Mouse (Mus musculus) hindbrain, embryonic 16.5 days (tissue): ENCODE data around the gene Igfbp6. TPM values are rescaled to one million over a fixed set of nuclear protein-coding genes. Genes with fewer than 3 reads are reported as not detected.

Experiments used
- ATAC-seq: fragments of 200-750 bp; cut with Nextera tagmentation; 2 replicates; pipeline ENCODE4 v1.8.0; 2017; ENCODE audit warnings: moderate TSS enrichment, moderate library complexity
- H3K27ac ChIP-seq: fragments of 300-500 bp; sonication (generic); 2 replicates; pipeline ENCODE4 v1.5.1; 2014; ENCODE audit warnings: low read depth, mild to moderate bottlenecking, control low read depth, low read length, moderate library complexity
- H3K27me3 ChIP-seq: fragments of 300-500 bp; sonication (generic); replicated peaks from 2 replicates; pipeline ENCODE4 v1.6.1; 2014; ENCODE audit warnings: low read length; ENCODE audit not compliant: control insufficient read depth, insufficient read depth
- H3K36me3 ChIP-seq: fragments of 300-500 bp; sonication (generic); 2 replicates; pipeline ENCODE4 v1.6.1; 2014; ENCODE audit warnings: mild to moderate bottlenecking, low read length, moderate library complexity, mixed read lengths; ENCODE audit not compliant: control insufficient read depth, insufficient read depth
- H3K4me1 ChIP-seq: fragments of 300-500 bp; sonication (generic); 2 replicates; pipeline ENCODE4 v1.6.1; 2014; ENCODE audit warnings: low read depth, low read length; ENCODE audit not compliant: control insufficient read depth, insufficient read depth
- H3K4me2 ChIP-seq: fragments of 300-500 bp; sonication (generic); 2 replicates; pipeline ENCODE4 v1.6.1; 2014; ENCODE audit warnings: mild to moderate bottlenecking, low read length, control low read depth, moderate library complexity
- H3K4me3 ChIP-seq: fragments of 300-500 bp; sonication (generic); 2 replicates; pipeline ENCODE4 v1.5.1; 2014; ENCODE audit warnings: mild to moderate bottlenecking, low read length, control low read depth, moderate library complexity
- H3K9ac ChIP-seq: fragments of 300-500 bp; sonication (generic); 2 replicates; pipeline ENCODE4 v1.6.1; 2014; ENCODE audit warnings: low read depth, mild to moderate bottlenecking, control low read depth, low read length, moderate library complexity
- H3K9me3 ChIP-seq: fragments of 300-500 bp; sonication (generic); 2 replicates; pipeline ENCODE4 v1.6.1; 2014; ENCODE audit warnings: mild to moderate bottlenecking, low read length, moderate library complexity; ENCODE audit not compliant: control insufficient read depth
- WGBS: fragments of 180-500 bp; shearing (Covaris S2); extraction: QIAGEN DNeasy Blood & Tissue Kit; methylation state at CpG from one replicate; pipeline ENCODE4 v1.1.7; 2014; 5-methylcytosine and 5-hydroxymethylcytosine counted together
- polyA plus RNA-seq: library from polyadenylated mRNA; unstranded; fragments of >200 nt; fragmentation: Nextera tagmentation; extraction: Ambion mirVana; gene quantifications from 2 replicates; pipeline ENCODE4 v1.2.1, GENCODE M21; 2015

Igfbp6 gene
- polyA plus RNA-seq, 1 experiment from 2014 or later: 3.9 TPM

GRCm38 (mm10) chr15:102101672-102102541, 42.3 kb upstream of the Igfbp6 start:
- 26% methylated on average over 11 of the region's 11 CpGs for WGBS
- peaks cover 9% of the 10 kb centered on the region; the same call in 1 of the 2 replicates for H3K36me3 ChIP-seq
- H3K4me1 ChIP-seq: peaks cover 57% of the 10 kb centered on the region
- peaks cover 11% of the 10 kb centered on the region for H3K27me3 ChIP-seq
- H3K9ac ChIP-seq: peak overlapping the region; percentile 19; the same call in 1 of the 2 replicates
- H3K27ac ChIP-seq: peak overlapping the region; percentile 74
- ATAC-seq: peak; percentile 5; the same call in 1 of the 2 replicates
- H3K4me3 ChIP-seq: no peak overlapping the region
- H3K9me3 ChIP-seq: no peaks in the 10 kb centered on the region
- H3K4me2 ChIP-seq: peak overlapping the region; percentile 77

- Histone ChIP-seq H3K27ac (peak overlapping the region; percentile 74), H3K27me3 (peaks cover 11% of the 10 kb centered on the region), H3K9me3 (no peaks in the 10 kb centered on the region), H3K4me2 (peak overlapping the region; percentile 36), H3K4me1 (peaks cover 60% of the 10 kb centered on the region), H3K4me3 (peak overlapping the region; percentile 29), H3K9ac (peak overlapping the region; percentile 56), H3K36me3 (peaks cover 5% of the 10 kb centered on the region; the same call in 1 of the 2 replicates)
- 16% methylated on average over 6 of the region's 6 CpGs for WGBS
- no peak for ATAC-seq
Observed at GRCm38 (mm10) chr15:102102548-102103121, 41.5 kb upstream of the Igfbp6 start.

- Histone ChIP-seq H3K27me3 (peaks cover 14% of the 10 kb centered on the region), H3K4me1 (peaks cover 60% of the 10 kb centered on the region), H3K9me3 (no peaks in the 10 kb centered on the region), H3K4me2 (peak overlapping the region; percentile 36), H3K4me3 (peak overlapping the region; percentile 29), H3K9ac (peak overlapping the region; percentile 56), H3K27ac (peak overlapping the region; percentile 74), H3K36me3 (no peaks in the 10 kb centered on the region)
- no peak for ATAC-seq
- 7% methylated on average over 14 of the region's 14 CpGs for WGBS
Observed at GRCm38 (mm10) chr15:102103371-102103946, 40.7 kb upstream of the Igfbp6 start.

DNA sequence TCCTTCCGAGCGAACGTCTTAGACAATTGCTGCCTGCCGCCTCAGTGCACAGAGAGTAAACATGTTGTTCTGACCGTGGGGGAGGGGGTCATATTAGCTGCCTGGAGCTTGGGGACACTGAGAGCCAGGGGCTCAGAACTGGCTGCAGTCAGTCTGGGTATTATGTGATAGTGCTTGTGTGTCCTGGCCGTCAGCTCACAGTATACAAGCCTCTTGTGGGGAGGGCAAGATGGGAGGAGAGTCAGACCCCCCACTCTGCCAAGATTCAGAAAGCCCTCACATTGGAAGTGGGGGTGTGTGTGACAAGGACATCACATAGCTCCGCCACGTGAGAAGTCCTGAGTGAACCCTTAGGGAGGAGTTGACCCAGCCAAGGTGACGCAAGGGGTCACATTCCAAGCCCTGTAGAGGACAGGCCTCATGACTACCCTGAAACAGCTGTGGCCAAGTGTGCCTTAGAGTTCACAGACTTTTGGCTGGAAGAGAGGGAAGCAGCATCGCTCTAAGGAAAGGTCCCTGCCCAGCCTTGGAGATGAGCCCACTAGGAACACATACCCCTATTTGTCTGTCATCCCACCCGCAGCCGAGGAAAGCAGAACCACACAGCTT, 40.1 kb upstream of the Igfbp6 start:
- peak overlapping the region; percentile 74; the same call in 1 of the 2 replicates for H3K27ac ChIP-seq
- peak overlapping the region; percentile 29 for H3K4me3 ChIP-seq
- peaks cover 14% of the 10 kb centered on the region for H3K27me3 ChIP-seq
- peak overlapping the region; percentile 36 for H3K4me2 ChIP-seq
- peaks cover 60% of the 10 kb centered on the region for H3K4me1 ChIP-seq
- H3K9ac ChIP-seq: peak overlapping the region; percentile 45; the same call in 1 of the 2 replicates
- ATAC-seq: no peak
- H3K36me3 ChIP-seq: no peaks in the 10 kb centered on the region
- whole genome bisulfite sequencing: 29% methylated on average over 12 of the region's 12 CpGs
- no peaks in the 10 kb centered on the region for H3K9me3 ChIP-seq

DNA sequence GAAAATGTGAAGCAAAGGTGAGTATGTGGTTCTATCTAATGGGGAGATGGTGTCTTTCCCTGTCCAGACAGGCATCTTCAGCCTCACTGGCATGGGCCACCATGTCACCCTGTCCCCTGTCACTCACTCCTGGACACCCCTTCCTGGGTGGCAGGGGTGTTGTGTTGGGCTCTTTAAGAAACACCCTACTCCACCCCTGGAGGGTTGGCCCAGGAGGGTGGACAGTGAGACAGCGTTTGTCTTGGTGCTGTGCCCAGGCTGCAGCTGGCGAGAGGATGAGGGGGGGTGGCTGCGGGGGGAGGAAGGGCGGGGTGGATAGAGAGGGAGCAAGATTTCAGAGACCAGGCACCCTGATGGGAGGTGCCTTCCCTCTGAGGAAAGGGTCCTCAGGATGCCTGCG, 38.8 kb upstream of the Igfbp6 start:
- Histone ChIP-seq H3K4me1 (peaks cover 58% of the 10 kb centered on the region), H3K9ac (no peak overlapping the region), H3K9me3 (no peaks in the 10 kb centered on the region), H3K4me3 (no peak overlapping the region), H3K36me3 (no peaks in the 10 kb centered on the region), H3K27ac (no peak overlapping the region; the same call in 1 of the 2 replicates), H3K4me2 (peak overlapping the region; percentile 24), H3K27me3 (peaks cover 14% of the 10 kb centered on the region)
- ATAC-seq: no peak
- WGBS: 29% methylated on average over 5 of the region's 5 CpGs

GRCm38 (mm10) chr15:102105764-102106730, 38.1 kb upstream of the Igfbp6 start:
- Histone ChIP-seq H3K9ac (no peak overlapping the region), H3K27ac (no peak overlapping the region), H3K27me3 (peaks cover 14% of the 10 kb centered on the region), H3K36me3 (no peaks in the 10 kb centered on the region), H3K4me1 (peaks cover 52% of the 10 kb centered on the region), H3K9me3 (no peaks in the 10 kb centered on the region), H3K4me3 (peak overlapping the region; percentile 3; the same call in 1 of the 2 replicates), H3K4me2 (peak overlapping the region; percentile 74)
- WGBS: 28% methylated on average over 18 of the region's 18 CpGs
- no peak for ATAC-seq

DNA sequence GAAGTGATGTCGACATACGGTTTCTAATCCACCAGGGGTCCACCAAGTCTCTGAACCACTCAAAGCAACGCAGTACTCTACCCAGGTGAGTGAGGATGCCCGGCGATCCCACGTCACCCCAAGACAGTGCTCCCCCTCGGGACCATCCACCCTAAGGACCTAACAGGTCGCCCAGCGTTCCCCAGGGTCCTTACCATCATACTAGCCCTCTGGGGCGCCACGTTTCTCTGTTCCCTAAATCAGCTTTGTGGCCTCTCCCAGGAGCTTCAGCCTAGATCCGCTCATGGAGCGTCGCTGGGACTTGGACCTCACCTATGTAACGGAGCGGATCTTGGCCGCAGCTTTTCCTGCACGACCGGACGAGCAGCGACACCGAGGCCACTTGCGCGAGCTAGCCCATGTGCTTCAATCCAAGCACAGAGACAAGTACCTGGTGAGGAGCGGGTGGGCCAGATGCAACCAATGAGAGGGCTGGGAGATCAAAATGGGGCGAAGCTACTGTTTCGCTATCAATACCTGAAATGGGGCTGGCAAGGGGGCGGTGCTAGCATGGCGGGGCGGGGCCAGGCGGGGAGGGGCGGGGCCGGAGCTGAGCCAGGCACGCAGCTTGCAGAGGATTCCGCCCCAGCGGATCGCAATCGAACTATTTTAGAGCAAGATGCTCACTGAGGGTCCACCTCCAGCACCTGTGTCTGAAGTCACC, 37.3 kb upstream of the Igfbp6 start:
- Histone ChIP-seq H3K27me3 (peaks cover 14% of the 10 kb centered on the region), H3K27ac (no peak overlapping the region), H3K4me2 (peak overlapping the region; percentile 74), H3K36me3 (no peaks in the 10 kb centered on the region), H3K4me1 (peaks cover 46% of the 10 kb centered on the region), H3K9me3 (no peaks in the 10 kb centered on the region), H3K9ac (peak overlapping the region; percentile 58), H3K4me3 (peak overlapping the region; percentile 42)
- 6% methylated on average over 38 of the region's 38 CpGs for WGBS
- peak; percentile 22 for ATAC-seq
